Mouse (Mus musculus) forebrain, embryonic 16.5 days (tissue): ENCODE results near the gene Map1lc3b. TPM values are rescaled to one million over a fixed set of nuclear protein-coding genes. Genes with fewer than 3 reads are reported as not detected.
"Not testable (repeated sequence)": the region's sequence is repeated elsewhere in the genome, so short reads cannot be mapped to it uniquely, and the experiment has no call there.

Experiments used
- ATAC-seq: fragments of 200-750 bp; cut with Nextera tagmentation; 2 replicates; pipeline ENCODE4 v1.8.0; 2017; ENCODE audit warnings: mild to moderate bottlenecking, moderate library complexity
- H3K27ac ChIP-seq: fragments of 300-500 bp; sonication (generic); 2 replicates; pipeline ENCODE4 v1.5.1; 2014; ENCODE audit warnings: low read length, control low read depth
- H3K27me3 ChIP-seq: fragments of 300-500 bp; sonication (generic); replicated peaks from 2 replicates; pipeline ENCODE4 v1.6.1; 2014; ENCODE audit warnings: low read length; ENCODE audit not compliant: control insufficient read depth, insufficient read depth
- H3K36me3 ChIP-seq: fragments of 300-500 bp; sonication (generic); 2 replicates; pipeline ENCODE4 v1.6.1; 2014; ENCODE audit not compliant: control insufficient read depth, insufficient read depth
- H3K4me1 ChIP-seq: fragments of 300-500 bp; sonication (generic); replicated peaks from 2 replicates; pipeline ENCODE4 v1.6.1; 2014; ENCODE audit warnings: low read length; ENCODE audit not compliant: control insufficient read depth, insufficient read depth
- H3K4me2 ChIP-seq: fragments of 300-500 bp; sonication (generic); 2 replicates; pipeline ENCODE4 v1.6.1; 2014; ENCODE audit warnings: mild to moderate bottlenecking, low read length, control low read depth
- H3K4me3 ChIP-seq: fragments of 300-500 bp; sonication (generic); replicated peaks from 2 replicates; pipeline ENCODE4 v1.5.1; 2014; ENCODE audit warnings: mild to moderate bottlenecking, low read length, control low read depth
- H3K9ac ChIP-seq: fragments of 300-500 bp; sonication (generic); replicated peaks from 2 replicates; pipeline ENCODE4 v1.6.1; 2014; ENCODE audit warnings: low read depth, low read length, control low read depth
- H3K9me3 ChIP-seq: fragments of 300-500 bp; sonication (generic); 2 replicates; pipeline ENCODE4 v1.6.1; 2016; ENCODE audit warnings: low read length; ENCODE audit not compliant: control insufficient read depth
- WGBS: fragments of 180-500 bp; shearing (Covaris S2); extraction: QIAGEN DNeasy Blood & Tissue Kit; methylation state at CpG from one replicate; pipeline ENCODE4 v1.1.7; 2014; 5-methylcytosine and 5-hydroxymethylcytosine counted together
- polyA plus RNA-seq: library from polyadenylated mRNA; unstranded; fragments of >200 nt; fragmentation: Nextera tagmentation; extraction: Ambion mirVana; gene quantifications from 2 replicates; pipeline ENCODE4 v1.2.1, GENCODE M21; 2015

The Map1lc3b gene
- polyA plus RNA-seq, 1 experiment from 2014 or later: 407 TPM

GRCm38 (mm10) chr8:121583653-121584052 lies 6.5 kb upstream of the Map1lc3b start:
- no peaks in the 10 kb centered on the region for H3K27me3 ChIP-seq
- H3K4me1 ChIP-seq: peaks cover 10% of the 10 kb centered on the region
- no peak for ATAC-seq
- no peaks in the 10 kb centered on the region for H3K36me3 ChIP-seq
- WGBS: 58% methylated on average over 8 of the region's 8 CpGs
- no peak overlapping the region for H3K27ac ChIP-seq
- no peak overlapping the region for H3K4me3 ChIP-seq
- no peak overlapping the region for H3K9ac ChIP-seq
- no peaks in the 10 kb centered on the region for H3K9me3 ChIP-seq
- no peak overlapping the region for H3K4me2 ChIP-seq

GRCm38 (mm10) chr8:121584730-121585129 lies 5.4 kb upstream of the Map1lc3b start:
- WGBS: 45% methylated on average over 13 of the region's 13 CpGs
- ATAC-seq: no peak
- no peak overlapping the region for H3K27ac ChIP-seq
- peak overlapping the region; percentile 65 for H3K9ac ChIP-seq
- peak overlapping the region; percentile 62 for H3K4me2 ChIP-seq
- H3K36me3 ChIP-seq: no peaks in the 10 kb centered on the region
- H3K9me3 ChIP-seq: no peaks in the 10 kb centered on the region
- H3K4me3 ChIP-seq: peak overlapping the region; percentile 57
- H3K27me3 ChIP-seq: no peaks in the 10 kb centered on the region
- peaks cover 10% of the 10 kb centered on the region for H3K4me1 ChIP-seq

- Histone ChIP-seq H3K9me3 (no peaks in the 10 kb centered on the region), H3K4me3 (peak overlapping the region; percentile 57), H3K4me1 (peaks cover 13% of the 10 kb centered on the region), H3K9ac (peak overlapping the region; percentile 65), H3K4me2 (peak overlapping the region; percentile 65), H3K36me3 (no peaks in the 10 kb centered on the region), H3K27me3 (no peaks in the 10 kb centered on the region), H3K27ac (peak overlapping the region; percentile 50)
- WGBS: 1% methylated on average over 47 of the region's 47 CpGs
- ATAC-seq: peak; percentile 97
These were observed 4.9 kb upstream of the Map1lc3b start for GRCm38 (mm10) chr8:121585159-121585825.

GRCm38 (mm10) chr8:121588750-121589149 lies 1.4 kb upstream of the Map1lc3b start:
- WGBS: 88% methylated on average over 4 of the region's 4 CpGs
- Histone ChIP-seq H3K9me3 (no peaks in the 10 kb centered on the region), H3K9ac (no peak overlapping the region), H3K27me3 (no peaks in the 10 kb centered on the region), H3K27ac (no peak overlapping the region), H3K4me1 (peaks cover 33% of the 10 kb centered on the region), H3K4me3 (no peak overlapping the region), H3K4me2 (no peak overlapping the region), H3K36me3 (no peaks in the 10 kb centered on the region)
- no peak for ATAC-seq

- Histone ChIP-seq H3K4me3 (no peak overlapping the region), H3K36me3 (peaks cover 2% of the 10 kb centered on the region; the same call in 1 of the 2 replicates), H3K27ac (no peak overlapping the region), H3K4me2 (no peak overlapping the region; the same call in 1 of the 2 replicates), H3K9me3 (no peaks in the 10 kb centered on the region), H3K27me3 (no peaks in the 10 kb centered on the region), H3K9ac (no peak overlapping the region), H3K4me1 (peaks cover 33% of the 10 kb centered on the region)
- no peak for ATAC-seq
- 53% methylated on average over 2 of the region's 2 CpGs for WGBS
These were observed 895 bp upstream of the Map1lc3b start for GRCm38 (mm10) chr8:121589205-121589726.

GRCm38 (mm10) chr8:121591178-121592066 lies 1.3 kb downstream of the Map1lc3b start:
- H3K27ac ChIP-seq: peak overlapping the region; percentile 32; the same call in 1 of the 2 replicates
- ATAC-seq: no peak
- H3K36me3 ChIP-seq: peaks cover 13% of the 10 kb centered on the region
- peak overlapping the region; percentile 95 for H3K4me2 ChIP-seq
- peak overlapping the region; percentile 85 for H3K9ac ChIP-seq
- no peaks in the 10 kb centered on the region for H3K9me3 ChIP-seq
- no peaks in the 10 kb centered on the region for H3K27me3 ChIP-seq
- peaks cover 26% of the 10 kb centered on the region for H3K4me1 ChIP-seq
- WGBS: 18% methylated on average over 20 of the region's 20 CpGs
- peak overlapping the region; percentile 95 for H3K4me3 ChIP-seq

- Histone ChIP-seq H3K4me1 (peaks cover 26% of the 10 kb centered on the region), H3K9me3 (no peaks in the 10 kb centered on the region), H3K27me3 (no peaks in the 10 kb centered on the region), H3K9ac (no peak overlapping the region), H3K27ac (no peak overlapping the region), H3K4me2 (no peak overlapping the region), H3K4me3 (no peak overlapping the region), H3K36me3 (peaks cover 16% of the 10 kb centered on the region)
- no peak for ATAC-seq
- WGBS: 90% methylated on average over 5 of the region's 5 CpGs
These were observed 3.1 kb downstream of the Map1lc3b start for GRCm38 (mm10) chr8:121593293-121593692.

- 81% methylated on average over 9 of the region's 9 CpGs for WGBS
- peaks cover 26% of the 10 kb centered on the region for H3K4me1 ChIP-seq
- H3K27me3 ChIP-seq: no peaks in the 10 kb centered on the region
- no peak for ATAC-seq
- no peak overlapping the region for H3K9ac ChIP-seq
- no peak overlapping the region for H3K27ac ChIP-seq
- no peak overlapping the region for H3K4me2 ChIP-seq
- peaks cover 16% of the 10 kb centered on the region for H3K36me3 ChIP-seq
- no peaks in the 10 kb centered on the region for H3K9me3 ChIP-seq
- no peak overlapping the region for H3K4me3 ChIP-seq
These were observed 3.8 kb downstream of the Map1lc3b start for GRCm38 (mm10) chr8:121593983-121594382.

- H3K27ac ChIP-seq, H3K4me1 ChIP-seq, H3K27me3 ChIP-seq, H3K9me3 ChIP-seq, H3K9ac ChIP-seq, H3K4me2 ChIP-seq, ATAC-seq, H3K4me3 ChIP-seq: not testable (repeated sequence)
- peaks cover 30% of the 10 kb centered on the region for H3K36me3 ChIP-seq
- WGBS: 74% methylated on average over 2 of the region's 2 CpGs
These were observed 7.3 kb downstream of the Map1lc3b start for GRCm38 (mm10) chr8:121597492-121597891.
